Mouse (Mus musculus) lung, adult 2 months (tissue): ENCODE data around the gene Aox2.

ENCODE experiments used
- CTCF ChIP-seq: fragments of 200-500 bp; IDR thresholded peaks from 2 replicates; pipeline ENCODE4 v1.5.1; 2011; ENCODE audit warnings: mild to moderate bottlenecking, low read length, control low read depth; ENCODE audit not compliant: insufficient read depth
- POLR2A ChIP-seq: fragments of 200-500 bp; IDR thresholded peaks from 2 replicates; pipeline ENCODE4 v1.6.1; 2011; ENCODE audit warnings: low read depth, mild to moderate bottlenecking, control low read depth, low read length, borderline replicate concordance; ENCODE audit errors: extremely low read depth

GRCm38 (mm10) chr1:58253466-58253865 lies 24.7 kb upstream of the Aox2 start:
- TF ChIP-seq CTCF (no peak), POLR2A (no peak)
